Mouse (Mus musculus) layer of hippocampus, adult 9-10 months (tissue): ENCODE data around the gene Smcr8.
"Not testable (repeated sequence)": the region's sequence is repeated elsewhere in the genome, so short reads cannot be mapped to it uniquely, and the experiment has no call there.

Source experiments
- DNase-seq: peaks from one replicate; pipeline ENCODE4 v3.0.0; 2022; ENCODE audit warnings: low spot score

The Smcr8 gene

GRCm38 (mm10) chr11:60784179-60784922, 7.0 kb downstream of the Smcr8 start:
- DNase-seq, result no peak

- DNase-seq, result no peak
Measured at GRCm38 (mm10) chr11:60787595-60787994, 10.3 kb downstream of the Smcr8 start.

GRCm38 (mm10) chr11:60790472-60790871, 13.1 kb downstream of the Smcr8 start:
- DNase-seq, result no peak

- DNase-seq, result no peak
Measured at GRCm38 (mm10) chr11:60796342-60796741, 19.0 kb downstream of the Smcr8 start.

GRCm38 (mm10) chr11:60799977-60800376, 22.7 kb downstream of the Smcr8 start:
- no peak for DNase-seq

- no peak for DNase-seq
Measured at GRCm38 (mm10) chr11:60800892-60801291, 23.6 kb downstream of the Smcr8 start.

- peak; percentile 38 for DNase-seq
Measured at GRCm38 (mm10) chr11:60808286-60809070, 31.2 kb downstream of the Smcr8 start.

GRCm38 (mm10) chr11:60809546-60809945, 32.2 kb downstream of the Smcr8 start:
- no peak for DNase-seq

GRCm38 (mm10) chr11:60810046-60810965, 33.0 kb downstream of the Smcr8 start:
- no peak for DNase-seq

- peak; percentile 71 for DNase-seq
Measured at GRCm38 (mm10) chr11:60811054-60811460, 33.7 kb downstream of the Smcr8 start.

GRCm38 (mm10) chr11:60811618-60812017, 34.3 kb downstream of the Smcr8 start, which contains the start of gene Shmt1:
Gene Shmt1 (minus strand): TSS chr11:60811718.
- DNase-seq, result not testable (repeated sequence)

GRCm38 (mm10) chr11:60816398-60816797, 39.1 kb downstream of the Smcr8 start:
- DNase-seq, result no peak

GRCm38 (mm10) chr11:60823771-60824170, 46.4 kb downstream of the Smcr8 start:
- DNase-seq, result no peak

GRCm38 (mm10) chr11:60825191-60825590, 47.9 kb downstream of the Smcr8 start:
- DNase-seq, result no peak

- no peak for DNase-seq
Measured at GRCm38 (mm10) chr11:60826700-60827099, 49.4 kb downstream of the Smcr8 start.

- no peak for DNase-seq
Measured at GRCm38 (mm10) chr11:60827241-60827945, 50.1 kb downstream of the Smcr8 start.

GRCm38 (mm10) chr11:60828903-60829302, 51.6 kb downstream of the Smcr8 start:
- no peak for DNase-seq

- DNase-seq, result peak; percentile 90
Measured at GRCm38 (mm10) chr11:60830433-60831052, 53.2 kb downstream of the Smcr8 start, which contains the start of gene Dhrs7b. Gene Dhrs7b (plus strand): TSS chr11:60830631.

- DNase-seq, result no peak
Measured at GRCm38 (mm10) chr11:60836897-60837296, 59.6 kb downstream of the Smcr8 start.
